Mouse (Mus musculus) olfactory bulb, adult 2 months (tissue): ENCODE measurements around the gene Myt1.

Experiments
- CTCF ChIP-seq: fragments of 200-500 bp; IDR thresholded peaks from 2 replicates; pipeline ENCODE4 v1.5.1; 2012; ENCODE audit warnings: low read depth, mild to moderate bottlenecking, low read length, moderate library complexity; ENCODE audit not compliant: insufficient read depth
- POLR2A ChIP-seq: fragments of 200-500 bp; IDR thresholded peaks from 2 replicates; pipeline ENCODE4 v1.6.1; 2012; ENCODE audit warnings: mild to moderate bottlenecking, low read depth, low read length, moderate library complexity; ENCODE audit not compliant: insufficient read depth

- TF ChIP-seq CTCF, result no peak
- no peak for TF ChIP-seq POLR2A
Observed at GRCm38 (mm10) chr2:181871039-181871438, 107.9 kb downstream of the Myt1 start.
